Mouse (Mus musculus) cerebellum, adult 2 months (tissue): ENCODE results near the gene Pcif1.
A peak's percentile ranks its signal among the peaks of the same experiment; 100 is the strongest.

Experiments
- CTCF ChIP-seq: fragments of 200-500 bp; IDR thresholded peaks from 2 replicates; pipeline ENCODE4 v1.5.1; 2011; ENCODE audit warnings: low read depth, mild to moderate bottlenecking, control low read depth, low read length, moderate library complexity, borderline replicate concordance; ENCODE audit not compliant: insufficient read depth
- POLR2A ChIP-seq: fragments of 200-500 bp; IDR thresholded peaks from 2 replicates; pipeline ENCODE4 v1.6.1; 2011; ENCODE audit warnings: low read length, control low read depth, borderline replicate concordance; ENCODE audit not compliant: insufficient read depth

- peak; percentile 9; the same call in 1 of the 2 replicates for TF ChIP-seq CTCF
- peak; percentile 24; the same call in 1 of the 2 replicates for TF ChIP-seq POLR2A
Observed at GRCm38 (mm10) chr2:164878509-164879227, 436 bp upstream of the Pcif1 start.
